Mouse (Mus musculus) kidney, adult 2 months (tissue): ENCODE measurements around the gene Prpf40b.
"Not testable (repeated sequence)": the region's sequence is repeated elsewhere in the genome, so short reads cannot be mapped to it uniquely, and the experiment has no call there.

Experiments used
- CTCF ChIP-seq: fragments of 200-500 bp; conservative IDR thresholded peaks from 2 replicates; pipeline ENCODE4 v1.5.1; 2011; ENCODE audit warnings: low read depth, mild to moderate bottlenecking, control low read depth, low read length, moderate library complexity, mixed read lengths; ENCODE audit not compliant: insufficient read depth, insufficient read length
- POLR2A ChIP-seq: fragments of 200-500 bp; IDR thresholded peaks from one replicate; pipeline ENCODE4 v1.6.1; 2011; ENCODE audit warnings: low read depth, low read length, control low read depth

- not testable (repeated sequence) for TF ChIP-seq CTCF, POLR2A
Measured at GRCm38 (mm10) chr15:99246736-99247135, 48.2 kb upstream of the Prpf40b start.
